Mouse (Mus musculus): ENCODE data around the gene Lgals3bp. TPM values are rescaled to one million over a fixed set of nuclear protein-coding genes. Genes with fewer than 3 reads are reported as not detected.

Lgals3bp gene
- total RNA-seq, 2 experiments from 2014 or later: 17.8 to 18.3 TPM

GRCm38 (mm10) chr11:118345693-118346092 is 56.2 kb downstream of the Lgals3bp start:
- H3K4me3 ChIP-seq: no peak overlapping the region
- no peak for TF ChIP-seq CTCF (conservative IDR thresholded peaks at IDR 0.05)
- no peak for DNase-seq (ENCODE audit: low spot score in 2 of 2)
- no peak overlapping the region; the same call in 1 of the 2 replicates for H3K27ac ChIP-seq

- no peak overlapping the region for H3K27ac ChIP-seq
- no peak for DNase-seq (ENCODE audit: low spot score in 2 of 2)
- no peak overlapping the region for H3K4me3 ChIP-seq
- TF ChIP-seq CTCF (conservative IDR thresholded peaks at IDR 0.05): no peak
Observed at GRCm38 (mm10) chr11:118343629-118344028, 58.3 kb downstream of the Lgals3bp start.

Other genes starting within 250 kb of the Lgals3bp start
- 100 to 1,000 TPM; 101 to 108 TPM for gene Cyth1, start 153.5 kb downstream of the Lgals3bp start, total RNA-seq (2021)
- gene Usp36, start 111.8 kb downstream of the Lgals3bp start, total RNA-seq (2021): 10 to 100 TPM; 26.5 to 28.5 TPM
- gene Cep295nl, start 59.6 kb downstream of the Lgals3bp start, total RNA-seq (2021): 1 to 10 TPM; 1.1 to 1.6 TPM
- 100 to 1,000 TPM; 168 to 196 TPM for gene Timp2, start 46.4 kb downstream of the Lgals3bp start, total RNA-seq (2021)
- 10 to 100 TPM; 38.0 to 40.5 TPM for gene Cant1, start 17.0 kb upstream of the Lgals3bp start, total RNA-seq (2021)
- gene C1qtnf1, start 26.1 kb upstream of the Lgals3bp start, total RNA-seq (2021): 1 to 10 TPM; 3.0 to 3.9 TPM
- gene Engase, start 74.7 kb upstream of the Lgals3bp start, total RNA-seq (2021): 10 to 100 TPM; 14.8 TPM